Mouse (Mus musculus) myocyte (in vitro differentiated cells): ENCODE data around the gene Lrrc28.
"Not testable (repeated sequence)": the region's sequence is repeated elsewhere in the genome, so short reads cannot be mapped to it uniquely, and the experiment has no call there.

Experiments
- E2F4 ChIP-seq: IDR thresholded peaks from one replicate; pipeline ENCODE4 v1.6.1; 2011; ENCODE audit warnings: mild to moderate bottlenecking, control low read depth, moderate library complexity; ENCODE audit not compliant: insufficient read depth
- MAX ChIP-seq: IDR thresholded peaks from one replicate; pipeline ENCODE4 v1.6.1; 2011; ENCODE audit warnings: low read depth, mild to moderate bottlenecking, control low read depth
- MYOD1 ChIP-seq, 3 experiments: IDR thresholded peaks; one replicate each; pipeline ENCODE4 v1.6.1; 2011; ENCODE audit warnings: control low read depth in 2 of 3, low read depth in 2 of 3, mild to moderate bottlenecking in 2 of 3, moderate library complexity in 1 of 3; ENCODE audit not compliant: insufficient read length in 2 of 3, control insufficient read depth in 1 of 3
- POLR2A ChIP-seq: IDR thresholded peaks from one replicate; pipeline ENCODE4 v1.6.1; 2011; ENCODE audit warnings: low read depth, mild to moderate bottlenecking, control low read depth, moderate library complexity; ENCODE audit not compliant: insufficient read length
- POLR2AphosphoS2 ChIP-seq: IDR thresholded peaks from one replicate; pipeline ENCODE4 v1.6.1; 2011; ENCODE audit warnings: low read depth, control low read depth; ENCODE audit not compliant: insufficient read length
- REST ChIP-seq: IDR thresholded peaks from one replicate; pipeline ENCODE4 v1.6.1; 2011; ENCODE audit warnings: mild to moderate bottlenecking, control low read depth, moderate library complexity; ENCODE audit not compliant: insufficient read depth, insufficient read length
- SRF ChIP-seq: IDR thresholded peaks from one replicate; pipeline ENCODE4 v1.6.1; 2011; ENCODE audit warnings: low read depth; ENCODE audit not compliant: control insufficient read depth, insufficient read length
- TCF12 ChIP-seq: IDR thresholded peaks from one replicate; pipeline ENCODE4 v1.6.1; 2011; ENCODE audit warnings: mild to moderate bottlenecking, control low read depth; ENCODE audit not compliant: poor library complexity, insufficient read depth, severe bottlenecking
- TCF3 ChIP-seq: IDR thresholded peaks from one replicate; pipeline ENCODE4 v1.6.1; 2011; ENCODE audit warnings: low read depth, control low read depth; ENCODE audit not compliant: insufficient read length
- USF1 ChIP-seq: IDR thresholded peaks from one replicate; pipeline ENCODE4 v1.6.1; 2011; ENCODE audit warnings: low read depth, mild to moderate bottlenecking, control low read depth, moderate library complexity

- TF ChIP-seq MAX; SRF; MYOD1 (IDR thresholded peaks at IDR 0.05; ENCODE audit: control insufficient read depth in 1 of 3, insufficient read length in 2 of 3, low read depth in 2 of 3); POLR2A; E2F4; REST; USF1; TCF3; TCF12; POLR2AphosphoS2: not testable (repeated sequence)
These were observed 121.0 kb downstream of the Lrrc28 start for GRCm38 (mm10) chr7:67524069-67524468.
